Mouse (Mus musculus): Measurements from ENCODE around the gene Tifa.

DNA sequence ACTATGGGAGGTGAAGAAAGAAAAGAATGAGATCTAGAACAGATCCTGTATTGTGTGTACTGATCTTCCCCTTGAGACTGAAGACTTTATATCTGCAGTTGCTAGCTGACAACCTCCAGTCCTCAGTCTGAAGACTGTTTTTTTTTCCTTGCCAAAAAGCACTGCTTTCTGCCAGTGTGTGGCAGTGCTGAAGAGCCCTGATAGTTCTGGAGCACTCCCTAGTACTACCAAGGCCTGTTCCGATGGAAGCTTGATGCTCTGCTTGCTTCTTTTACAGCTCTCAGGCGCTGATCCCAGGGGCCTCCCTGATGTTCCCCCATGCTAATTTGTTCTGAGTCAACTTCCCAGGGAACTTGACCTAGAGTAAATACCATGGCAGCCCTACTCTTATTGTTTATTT is 74.6 kb downstream of the Tifa start:
- TF ChIP-seq CTCF (IDR thresholded peaks at IDR 0.05; ENCODE audit: low read depth) (peak; percentile 54), EP300 (optimal IDR thresholded peaks at IDR 0.05) (no peak)

Data from stomach, postnatal 0 days (tissue).